ENCODE assay signal across 16 mouse cellular contexts in genomic region chr5:129607476-129607875, GRCm38 (mm10).
"Had no signal": no experiment of that assay in that cellular context is flagged by ENCODE, and none has a peak within 500 bp of the region (broad histone marks: within the 10 kb centered on the region; RNA-seq: fewer than 3 reads in every experiment).

No protein-coding gene starts in this region.

- H3K4me1 ChIP-seq: neural tube, embryonic 13.5 days; neural tube, embryonic 15.5 days; stomach, embryonic 15.5 days had no signal

- H3K27me3 ChIP-seq: neural tube, embryonic 13.5 days; neural tube, embryonic 15.5 days; stomach, embryonic 15.5 days had no signal

- H3K4me3 ChIP-seq: neural tube, embryonic 13.5 days; neural tube, embryonic 15.5 days; stomach, embryonic 15.5 days had no signal

- H3K9ac ChIP-seq: neural tube, embryonic 13.5 days; neural tube, embryonic 15.5 days; stomach, embryonic 15.5 days had no signal

- H3K36me3 ChIP-seq: stomach, embryonic 15.5 days had no signal

- H3K27ac ChIP-seq: neural tube, embryonic 13.5 days; neural tube, embryonic 15.5 days; stomach, embryonic 15.5 days; stomach, postnatal 0 days had no signal

- DNase-seq: retina, postnatal 1 day; right cerebral cortex, adult 18-20 months; right cerebral cortex, postnatal 14 days; right cerebral cortex, postnatal 25 days; right cerebral cortex, postnatal 4 days; spleen, adult 18-20 months; thymus, adult 18-20 months; thymus, adult 2 months; thymus, postnatal 14 days; thymus, postnatal 25 days; thymus, postnatal 36 days; thymus, postnatal 4 days had no signal

- H3K4me2 ChIP-seq: neural tube, embryonic 13.5 days; neural tube, embryonic 15.5 days; stomach, embryonic 15.5 days had no signal

- H3K9me3 ChIP-seq: neural tube, embryonic 13.5 days; neural tube, embryonic 15.5 days; stomach, embryonic 15.5 days had no signal
